Mouse (Mus musculus): ENCODE results near the gene Tlcd1. TPM values are rescaled to one million over a fixed set of nuclear protein-coding genes. Genes with fewer than 3 reads are reported as not detected.
A peak's percentile ranks its signal among the peaks of the same experiment; 100 is the strongest.

Gene Tlcd1
- polyA plus RNA-seq, 1 experiment from 2014 or later: 9.2 TPM

DNA sequence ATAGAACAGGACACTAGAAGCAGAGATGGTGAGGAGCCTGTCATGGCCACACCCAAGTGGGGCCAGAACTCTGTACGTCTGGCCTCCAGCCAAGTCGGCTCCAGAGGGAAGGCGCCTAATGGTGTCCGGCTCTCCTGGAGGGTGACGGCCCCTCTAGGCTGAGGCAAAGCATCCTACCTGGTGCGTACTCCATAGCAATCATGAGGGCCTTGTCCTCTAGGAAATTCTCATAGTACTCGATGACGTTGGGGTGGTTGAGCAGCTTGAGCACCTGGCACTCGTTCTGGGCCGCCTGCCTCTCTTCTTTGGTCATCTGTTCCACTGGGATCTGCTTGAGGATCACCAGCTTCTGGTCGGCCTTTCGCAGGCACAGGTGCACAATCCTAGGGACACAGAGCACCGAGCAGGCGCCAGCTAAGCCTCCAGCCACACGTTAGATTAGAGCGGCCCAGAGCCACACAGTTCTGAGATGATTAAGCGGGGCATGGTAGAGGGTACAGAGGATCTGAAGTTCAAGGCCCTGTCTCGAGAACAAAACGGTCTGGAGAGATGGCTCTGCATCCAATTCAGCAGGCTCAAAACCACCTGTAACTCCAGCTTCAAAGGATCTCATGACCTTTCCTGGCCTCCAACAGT is 3.6 kb upstream of the Tlcd1 start:
- peaks cover under 1% of the 10 kb centered on the region; the same call in 1 of the 2 replicates for H3K27me3 ChIP-seq (replicated peaks; ENCODE audit: low read depth, poor library complexity, severe bottlenecking)
- no peak for DNase-seq (ENCODE audit: low spot score)
- peaks cover 34% of the 10 kb centered on the region for H3K4me1 ChIP-seq
- 88% methylated on average over 19 of the region's 19 CpGs for WGBS
- H3K9me3 ChIP-seq: no peaks in the 10 kb centered on the region
- H3K27ac ChIP-seq (replicated peaks): no peak overlapping the region
- H3K4me3 ChIP-seq: no peak overlapping the region
- peaks cover 23% of the 10 kb centered on the region for H3K36me3 ChIP-seq (replicated peaks)

DNA sequence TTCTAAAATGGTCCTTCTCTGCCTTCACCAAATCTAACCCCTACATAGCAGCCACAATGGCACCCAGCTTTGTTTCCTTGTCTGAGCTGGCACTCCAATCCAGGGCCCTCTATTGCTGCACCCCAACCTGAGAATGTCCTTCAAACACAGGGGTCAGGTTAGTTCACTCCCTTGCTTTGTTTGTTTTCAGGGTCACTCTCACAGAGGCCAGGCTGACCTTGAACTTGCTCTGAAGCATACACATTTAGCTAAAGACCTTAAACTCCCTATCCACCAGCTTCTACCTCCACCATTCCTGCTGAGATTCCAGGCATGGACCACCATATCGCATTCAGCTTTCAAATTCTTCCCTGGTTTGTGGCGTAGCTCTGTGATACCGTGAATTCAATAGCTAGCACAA is 2.0 kb upstream of the Tlcd1 start:
- no peaks in the 10 kb centered on the region for H3K9me3 ChIP-seq
- no peaks in the 10 kb centered on the region for H3K27me3 ChIP-seq (replicated peaks; ENCODE audit: low read depth, poor library complexity, severe bottlenecking)
- no peak overlapping the region for H3K4me3 ChIP-seq
- no peak for DNase-seq (ENCODE audit: low spot score)
- WGBS: 87% methylated on average over 3 of the region's 3 CpGs
- peaks cover 44% of the 10 kb centered on the region for H3K4me1 ChIP-seq
- no peak overlapping the region for H3K27ac ChIP-seq (replicated peaks)
- peaks cover 31% of the 10 kb centered on the region for H3K36me3 ChIP-seq (replicated peaks)

DNA sequence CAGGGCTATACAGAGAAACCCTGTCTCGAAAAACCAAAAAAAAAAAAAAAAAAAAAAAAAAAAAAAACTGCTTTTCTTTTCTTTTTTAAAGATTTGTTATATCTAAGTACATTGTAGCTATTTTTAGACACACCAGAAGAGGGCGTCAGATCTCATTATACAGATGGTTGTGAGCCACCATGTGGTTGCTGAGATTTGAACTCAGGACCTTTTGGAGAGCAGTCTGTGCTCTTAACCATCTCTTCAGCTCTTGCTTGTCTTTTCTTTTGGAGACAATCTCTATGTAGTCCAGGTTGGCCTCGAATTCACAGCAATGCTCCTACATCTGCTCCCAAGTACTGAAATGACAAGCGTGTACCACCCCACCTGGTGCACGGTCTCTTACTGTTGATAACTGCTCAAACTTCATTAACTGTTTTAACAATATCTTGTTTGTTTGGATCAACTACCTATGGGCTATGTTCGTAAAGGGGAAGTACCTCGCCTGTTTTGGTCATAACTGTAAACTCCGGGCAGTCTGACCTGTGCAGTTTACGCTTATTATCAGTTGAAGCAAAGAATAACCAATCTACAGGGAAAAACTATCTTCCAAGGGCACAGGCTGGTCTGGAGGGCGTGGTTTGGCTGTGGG is 625 bp upstream of the Tlcd1 start:
- Histone ChIP-seq H3K36me3 (replicated peaks) (peaks cover 37% of the 10 kb centered on the region), H3K4me3 (peak overlapping the region; percentile 70), H3K4me1 (peaks cover 57% of the 10 kb centered on the region), H3K27ac (replicated peaks) (peak overlapping the region; percentile 92), H3K27me3 (replicated peaks; ENCODE audit: low read depth, poor library complexity, severe bottlenecking) (no peaks in the 10 kb centered on the region), H3K9me3 (no peaks in the 10 kb centered on the region)
- DNase-seq (ENCODE audit: low spot score): no peak
- WGBS: 12% methylated on average over 10 of the region's 10 CpGs

DNA sequence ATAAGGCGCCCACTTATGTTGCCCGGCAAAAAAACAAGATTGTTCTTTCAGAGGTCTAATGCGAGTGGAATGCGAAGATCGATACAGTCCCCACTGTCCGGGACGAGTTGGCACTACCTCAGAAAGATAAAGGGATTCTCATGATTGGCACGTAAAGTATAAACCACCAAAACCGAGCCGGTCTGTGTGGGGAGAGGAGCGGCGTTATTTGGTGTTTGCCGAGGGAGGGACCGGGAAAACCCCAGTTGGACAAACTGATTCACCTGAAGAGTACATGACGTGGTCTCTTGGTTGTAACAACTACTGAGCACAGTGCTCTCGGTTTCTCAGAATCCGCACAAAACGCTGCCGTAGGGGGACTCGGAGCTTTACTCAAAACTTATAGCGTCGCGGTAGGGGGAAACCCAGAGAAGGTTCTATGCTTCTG is 407 bp downstream of the Tlcd1 start:
- H3K4me1 ChIP-seq: peaks cover 65% of the 10 kb centered on the region
- H3K9me3 ChIP-seq: no peaks in the 10 kb centered on the region
- DNase-seq (ENCODE audit: low spot score): no peak
- peaks cover 42% of the 10 kb centered on the region for H3K36me3 ChIP-seq (replicated peaks)
- H3K27me3 ChIP-seq (replicated peaks; ENCODE audit: low read depth, poor library complexity, severe bottlenecking): no peaks in the 10 kb centered on the region
- H3K27ac ChIP-seq (replicated peaks): peak overlapping the region; percentile 92
- WGBS: under 1% methylated on average over 23 of the region's 23 CpGs
- H3K4me3 ChIP-seq: peak overlapping the region; percentile 70

DNA sequence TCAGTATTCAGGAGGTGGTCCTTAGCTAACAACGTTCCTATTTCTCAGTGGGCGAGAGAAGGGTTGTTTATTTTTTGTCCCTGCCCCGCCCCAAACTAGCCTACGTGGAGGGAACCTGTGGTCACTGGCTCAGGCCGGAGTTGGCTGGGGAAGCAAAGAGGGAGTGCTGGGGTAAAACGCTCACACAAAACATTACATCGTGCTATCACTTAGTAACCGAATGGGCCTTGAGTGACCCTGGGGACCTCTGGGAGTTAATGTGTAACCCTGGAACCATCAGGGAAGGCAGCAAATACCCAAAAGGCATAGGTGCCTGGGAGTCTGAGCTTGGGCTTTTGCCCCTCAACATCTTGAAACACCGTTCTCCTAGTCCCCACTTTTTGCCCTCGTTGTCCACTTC is 926 bp downstream of the Tlcd1 start:
- H3K4me3 ChIP-seq: peak overlapping the region; percentile 70
- peak overlapping the region; percentile 92 for H3K27ac ChIP-seq (replicated peaks)
- peaks cover 70% of the 10 kb centered on the region for H3K4me1 ChIP-seq
- under 1% methylated on average over 10 of the region's 10 CpGs for WGBS
- peaks cover 42% of the 10 kb centered on the region for H3K36me3 ChIP-seq (replicated peaks)
- H3K9me3 ChIP-seq: no peaks in the 10 kb centered on the region
- DNase-seq (ENCODE audit: low spot score): peak; percentile 58
- no peaks in the 10 kb centered on the region for H3K27me3 ChIP-seq (replicated peaks; ENCODE audit: low read depth, poor library complexity, severe bottlenecking)

DNA sequence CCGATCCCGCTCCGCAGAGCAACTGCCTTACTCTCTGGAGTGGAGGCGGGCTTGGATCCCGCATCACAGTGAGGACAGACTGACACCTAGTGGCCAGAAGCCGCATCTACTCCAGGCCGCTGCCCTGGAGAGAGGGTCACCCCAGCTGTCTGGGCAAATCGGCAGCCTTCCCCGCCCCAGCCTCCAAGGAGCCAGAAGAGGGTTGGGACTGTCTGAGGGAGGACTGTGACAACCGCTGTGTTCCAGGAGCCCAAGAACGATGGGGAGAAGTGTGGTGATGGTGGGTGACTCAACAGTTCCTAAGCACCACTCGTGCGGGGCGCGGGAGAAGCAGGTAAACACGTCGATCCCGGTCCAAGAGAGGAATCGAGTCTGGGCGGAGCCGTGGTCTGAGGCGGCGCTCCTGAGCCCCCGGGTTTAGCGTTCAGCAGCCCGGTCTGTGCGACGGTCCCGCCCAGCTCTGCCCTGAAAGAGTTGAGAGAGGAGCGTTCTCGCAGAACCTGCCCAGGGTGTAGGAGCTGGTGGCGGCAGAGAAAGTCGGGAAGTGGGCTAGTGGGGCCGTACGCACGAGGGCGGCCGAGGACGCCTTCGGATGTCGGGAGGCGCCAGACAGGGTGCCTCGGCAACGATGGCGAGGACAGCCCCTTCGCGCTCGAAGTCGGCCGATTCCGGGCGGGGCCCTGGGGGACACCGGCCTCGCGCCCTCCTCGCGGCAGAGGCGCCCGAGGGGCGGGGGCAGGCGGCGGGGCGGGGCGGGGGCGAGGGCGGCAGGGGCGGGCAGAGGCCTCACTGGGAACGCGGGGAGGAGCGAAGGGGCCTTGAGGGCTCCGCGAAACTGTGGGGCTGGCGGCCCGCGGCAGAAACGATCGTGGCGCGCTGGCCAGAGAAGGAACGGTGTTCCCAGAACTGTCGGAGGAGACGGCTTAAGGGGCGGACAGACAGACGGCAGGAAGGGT is 1.7 kb downstream of the Tlcd1 start:
- no peaks in the 10 kb centered on the region for H3K9me3 ChIP-seq
- H3K27ac ChIP-seq (replicated peaks): peak overlapping the region; percentile 92
- H3K36me3 ChIP-seq (replicated peaks): peaks cover 41% of the 10 kb centered on the region
- under 1% methylated on average over 84 of the region's 84 CpGs for WGBS
- H3K4me3 ChIP-seq: peak overlapping the region; percentile 70
- DNase-seq (ENCODE audit: low spot score): peak; percentile 95
- H3K27me3 ChIP-seq (replicated peaks; ENCODE audit: low read depth, poor library complexity, severe bottlenecking): no peaks in the 10 kb centered on the region
- H3K4me1 ChIP-seq: peaks cover 71% of the 10 kb centered on the region

DNA sequence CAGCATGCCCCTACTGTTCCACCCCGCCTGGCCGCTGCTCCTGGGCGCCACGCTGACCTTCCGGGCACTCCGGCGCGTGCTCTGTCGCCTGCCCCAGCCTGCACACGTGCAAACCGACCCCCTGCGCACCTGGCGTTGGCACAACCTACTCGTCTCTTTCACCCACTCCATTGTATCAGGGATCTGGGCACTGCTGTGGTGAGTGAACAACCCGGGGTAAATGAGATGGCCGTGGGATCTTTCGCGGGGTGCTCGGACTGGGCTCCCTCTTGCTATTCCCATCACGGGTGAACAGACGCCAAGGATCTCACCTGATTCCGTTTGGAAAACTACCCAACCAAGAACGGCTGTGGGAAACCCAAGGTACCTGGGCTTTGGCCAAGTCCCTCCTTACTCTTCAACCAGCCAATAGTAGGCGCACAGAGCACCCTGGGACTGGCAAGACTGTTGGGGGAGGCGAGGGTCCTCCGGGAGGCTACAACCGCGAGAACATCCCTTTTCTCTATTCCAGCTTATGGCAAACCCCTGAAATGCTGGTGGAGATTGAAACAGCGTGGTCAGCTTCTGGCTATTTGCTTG is 2.4 kb downstream of the Tlcd1 start:
- Histone ChIP-seq H3K9me3 (no peaks in the 10 kb centered on the region), H3K36me3 (replicated peaks) (peaks cover 41% of the 10 kb centered on the region), H3K4me1 (peaks cover 73% of the 10 kb centered on the region), H3K4me3 (peak overlapping the region; percentile 70), H3K27me3 (replicated peaks; ENCODE audit: low read depth, poor library complexity, severe bottlenecking) (no peaks in the 10 kb centered on the region), H3K27ac (replicated peaks) (peak overlapping the region; percentile 92)
- under 1% methylated on average over 29 of the region's 29 CpGs for WGBS
- peak; percentile 68 for DNase-seq (ENCODE audit: low spot score)

DNA sequence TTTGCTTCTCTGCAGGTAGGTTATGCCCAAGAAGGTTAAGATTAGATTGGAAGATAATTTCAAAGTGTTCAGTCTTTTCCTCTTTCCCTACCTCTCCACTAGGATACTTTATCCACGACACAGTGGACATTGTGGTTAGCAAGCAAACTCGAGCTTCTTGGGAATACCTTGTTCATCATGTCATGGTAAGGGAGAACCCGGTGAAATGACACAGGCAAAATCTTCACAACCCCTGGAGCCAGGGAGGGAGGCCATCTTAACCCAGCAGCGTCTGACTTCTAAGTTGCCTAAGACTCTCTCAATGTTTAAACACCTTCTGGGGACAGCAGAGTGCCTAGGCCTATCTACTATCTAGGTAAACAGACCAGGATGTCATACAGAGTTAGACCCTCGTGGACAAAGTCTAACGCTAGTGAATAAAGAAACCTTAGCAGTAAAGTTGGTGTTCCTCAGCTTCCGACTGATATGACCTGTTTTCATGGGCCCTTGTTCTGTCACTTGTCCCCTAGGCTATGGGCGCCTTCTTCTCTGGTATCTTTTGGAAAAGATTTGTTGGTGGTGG is 3.0 kb downstream of the Tlcd1 start:
- peaks cover 75% of the 10 kb centered on the region for H3K4me1 ChIP-seq
- WGBS: 33% methylated on average over 8 of the region's 8 CpGs
- H3K27me3 ChIP-seq (replicated peaks; ENCODE audit: low read depth, poor library complexity, severe bottlenecking): no peaks in the 10 kb centered on the region
- no peaks in the 10 kb centered on the region for H3K9me3 ChIP-seq
- peak overlapping the region; percentile 70 for H3K4me3 ChIP-seq
- H3K36me3 ChIP-seq (replicated peaks): peaks cover 41% of the 10 kb centered on the region
- H3K27ac ChIP-seq (replicated peaks): peak overlapping the region; percentile 92
- no peak for DNase-seq (ENCODE audit: low spot score)

DNA sequence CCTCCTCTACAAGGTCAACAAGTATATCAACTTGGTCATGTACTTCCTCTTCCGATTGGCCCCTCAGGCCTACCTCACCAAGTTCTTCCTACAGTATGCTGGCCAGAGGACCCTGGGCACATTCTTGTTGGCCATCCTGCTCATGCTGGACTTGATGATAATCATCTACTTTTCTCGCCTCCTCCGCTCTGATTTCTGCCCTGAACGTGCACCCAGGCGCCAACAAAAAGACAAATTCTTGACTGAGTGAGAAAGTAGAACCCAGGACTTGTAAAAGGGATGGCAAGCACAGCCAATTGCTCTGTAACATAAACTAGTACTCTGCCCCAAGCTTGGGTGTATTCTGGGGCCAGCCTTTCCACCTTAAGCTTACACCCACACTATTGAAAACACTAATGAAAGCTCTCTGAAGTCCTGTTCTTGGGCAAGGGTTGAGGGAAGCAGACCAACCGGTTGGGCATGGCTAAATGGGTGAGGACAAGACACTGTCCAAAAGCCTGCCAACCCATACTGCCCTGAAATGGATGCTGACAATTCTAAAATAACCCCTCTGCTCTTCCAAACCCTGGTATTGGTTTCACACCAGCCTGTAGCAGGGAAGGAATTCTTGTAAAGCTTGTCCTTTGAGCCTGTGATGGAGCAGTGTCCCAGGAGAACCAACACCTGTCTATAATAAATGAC is 3.7 kb downstream of the Tlcd1 start:
- DNase-seq (ENCODE audit: low spot score): no peak
- 75% methylated on average over 6 of the region's 6 CpGs for WGBS
- Histone ChIP-seq H3K4me3 (peak overlapping the region; percentile 70), H3K9me3 (no peaks in the 10 kb centered on the region), H3K27me3 (replicated peaks; ENCODE audit: low read depth, poor library complexity, severe bottlenecking) (no peaks in the 10 kb centered on the region), H3K27ac (replicated peaks) (no peak overlapping the region), H3K36me3 (replicated peaks) (peaks cover 41% of the 10 kb centered on the region), H3K4me1 (peaks cover 69% of the 10 kb centered on the region)

DNA sequence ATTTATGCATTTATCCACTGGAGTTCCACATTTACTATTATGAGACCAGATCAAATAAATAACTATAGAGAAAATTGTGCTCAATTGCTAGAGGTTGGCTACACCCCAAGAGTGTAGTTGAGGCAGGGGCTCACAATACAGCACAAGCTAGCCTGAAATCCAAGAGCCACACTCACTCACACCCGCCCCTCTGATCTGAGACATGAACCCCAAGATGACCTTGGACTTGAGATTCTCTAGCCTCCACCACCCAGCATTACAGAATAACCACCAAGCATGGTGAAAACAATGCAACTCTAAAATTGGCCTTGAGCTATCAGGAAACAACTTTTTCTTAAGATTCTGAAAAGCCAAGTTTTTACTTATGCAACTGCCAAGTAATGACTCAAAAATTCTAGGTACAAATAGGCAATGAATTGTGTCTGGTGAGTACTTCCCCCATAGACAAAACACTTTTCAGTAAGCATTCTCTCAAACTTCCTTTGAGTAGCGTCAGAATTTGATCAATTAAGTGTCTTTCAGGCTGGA is 5.4 kb downstream of the Tlcd1 start:
- 47% methylated on average over 2 of the region's 2 CpGs for WGBS
- Histone ChIP-seq H3K4me1 (peaks cover 61% of the 10 kb centered on the region), H3K27ac (replicated peaks) (peak overlapping the region; percentile 99; the same call in 1 of the 2 replicates)

DNA sequence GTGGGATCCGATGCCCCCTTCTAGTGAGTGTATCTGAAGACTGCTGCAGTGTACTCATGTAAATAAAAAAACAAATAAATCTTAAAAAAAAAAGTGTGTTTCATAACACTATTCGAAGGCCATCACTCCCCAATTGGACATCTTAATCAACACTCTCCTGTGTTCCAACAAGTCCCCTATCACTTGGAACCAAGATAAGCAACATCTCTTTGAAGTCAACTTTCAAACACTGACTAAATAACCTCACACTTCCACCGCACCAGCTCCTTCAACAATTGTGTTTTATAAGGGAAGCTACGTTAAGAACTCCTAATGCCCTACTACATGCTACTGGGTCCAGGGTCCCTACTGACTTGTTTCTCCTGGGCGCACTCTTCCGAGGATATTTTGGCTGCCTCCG is 5.9 kb downstream of the Tlcd1 start:
- Histone ChIP-seq H3K36me3 (replicated peaks) (peaks cover 41% of the 10 kb centered on the region), H3K27ac (replicated peaks) (peak overlapping the region; percentile 99), H3K9me3 (no peaks in the 10 kb centered on the region), H3K4me3 (peak overlapping the region; percentile 95), H3K4me1 (peaks cover 58% of the 10 kb centered on the region), H3K27me3 (replicated peaks; ENCODE audit: low read depth, poor library complexity, severe bottlenecking) (no peaks in the 10 kb centered on the region)
- 10% methylated on average over 7 of the region's 7 CpGs for WGBS
- no peak for DNase-seq (ENCODE audit: low spot score)

More for the DNA sequence above, 5.4 kb downstream of the Tlcd1 start:
- Histone ChIP-seq H3K27me3 (replicated peaks; ENCODE audit: low read depth, poor library complexity, severe bottlenecking) (no peaks in the 10 kb centered on the region), H3K4me3 (peak overlapping the region; percentile 95), H3K36me3 (replicated peaks) (peaks cover 41% of the 10 kb centered on the region), H3K9me3 (no peaks in the 10 kb centered on the region)
- no peak for DNase-seq (ENCODE audit: low spot score)

Measured in embryonic facial prominence, embryonic 10.5 days (tissue).